Mouse (Mus musculus): ENCODE measurements around the gene Nbea. TPM values are rescaled to one million over a fixed set of nuclear protein-coding genes. Genes with fewer than 3 reads are reported as not detected.

The Nbea gene
- polyA plus RNA-seq, 1 experiment from 2014 or later = 13.6 TPM

- no peak for ATAC-seq (replicated peaks; ENCODE audit: insufficient number of reproducible peaks, low FRiP score, low TSS enrichment)
- WGBS (ENCODE audit: insufficient replicate concordance) = 16% methylated on average over 5 of the region's 5 CpGs
Measured at GRCm38 (mm10) chr3:55781429-55782055, 402.0 kb downstream of the Nbea start.

GRCm38 (mm10) chr3:55780120-55781070, 403.1 kb downstream of the Nbea start:
- Histone ChIP-seq H3K36me3 (ENCODE audit: control insufficient read depth, insufficient read depth, low read length) (no peaks in the 10 kb centered on the region), H3K27me3 (ENCODE audit: control insufficient read depth, insufficient read depth, low read length) (peaks cover 45% of the 10 kb centered on the region), H3K9me3 (replicated peaks; ENCODE audit: control insufficient read depth, low read length) (no peaks in the 10 kb centered on the region), H3K27ac (ENCODE audit: low read depth, low read length) (no peak overlapping the region), H3K9ac (ENCODE audit: low read depth, low read length) (0 out of 2 replicates have a peak overlapping the region, but pooled peaks have one; percentile 4), H3K4me1 (ENCODE audit: control insufficient read depth, insufficient read depth, low read length) (peaks cover 22% of the 10 kb centered on the region), H3K4me3 (ENCODE audit: low read depth, low read length) (peak overlapping the region; percentile 37), H3K4me2 (peak overlapping the region; percentile 68)
- WGBS (ENCODE audit: insufficient replicate concordance) = 1% methylated on average over 53 of the region's 53 CpGs
- no peak for ATAC-seq (replicated peaks; ENCODE audit: insufficient number of reproducible peaks, low FRiP score, low TSS enrichment)

More at GRCm38 (mm10) chr3:55781429-55782055, 402.0 kb downstream of the Nbea start:
- Histone ChIP-seq H3K4me2 (no peak overlapping the region), H3K4me3 (ENCODE audit: low read depth, low read length) (no peak overlapping the region), H3K27ac (ENCODE audit: low read depth, low read length) (no peak overlapping the region), H3K4me1 (ENCODE audit: control insufficient read depth, insufficient read depth, low read length) (peaks cover 22% of the 10 kb centered on the region), H3K9ac (ENCODE audit: low read depth, low read length) (no peak overlapping the region), H3K9me3 (replicated peaks; ENCODE audit: control insufficient read depth, low read length) (no peaks in the 10 kb centered on the region), H3K36me3 (ENCODE audit: control insufficient read depth, insufficient read depth, low read length) (no peaks in the 10 kb centered on the region), H3K27me3 (ENCODE audit: control insufficient read depth, insufficient read depth, low read length) (peaks cover 56% of the 10 kb centered on the region)

DNA sequence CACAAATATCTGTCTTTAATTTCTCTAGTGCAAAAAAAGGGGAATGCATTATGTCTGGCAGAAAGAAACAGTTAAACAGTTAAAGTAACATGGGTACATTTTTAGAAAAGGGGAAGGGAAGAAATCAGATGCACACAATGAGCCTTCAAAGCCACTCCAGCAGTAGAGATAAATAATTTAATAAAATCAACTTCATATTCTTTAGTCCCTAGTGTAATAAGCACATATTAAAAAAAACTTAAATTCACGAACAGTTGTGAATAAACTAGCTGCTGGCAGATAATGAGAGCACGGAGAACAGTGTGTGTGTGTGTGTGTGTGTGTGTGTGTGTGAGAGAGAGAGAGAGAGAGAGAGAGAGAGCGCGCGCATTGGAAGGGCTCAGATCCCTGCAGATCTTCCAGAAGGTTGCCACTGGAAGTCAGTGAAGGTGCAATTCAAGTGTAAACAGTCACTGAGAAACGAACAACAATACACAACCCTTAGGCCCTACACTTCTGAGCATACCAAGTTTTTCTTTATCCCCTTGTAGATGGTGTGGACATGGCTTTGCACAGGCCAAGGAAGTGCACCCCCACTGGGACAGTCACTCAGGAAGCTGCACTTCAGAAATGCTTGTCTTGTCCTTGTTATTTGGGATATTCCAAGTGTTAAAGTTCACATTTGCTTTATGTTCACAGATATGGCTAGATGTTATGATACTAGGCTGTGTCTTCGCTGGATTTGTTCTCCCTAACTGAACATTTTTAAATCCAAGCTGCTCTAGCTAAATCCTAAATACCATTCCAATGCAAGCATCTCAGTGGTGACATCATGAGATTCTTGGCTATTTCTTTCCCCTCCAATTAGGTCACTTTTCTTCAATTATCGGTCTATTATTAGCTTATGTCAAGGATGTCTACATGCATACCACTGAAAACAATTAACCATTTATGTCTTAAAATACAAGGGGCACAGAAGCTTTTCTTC, 404.5 kb downstream of the Nbea start:
- peaks cover 42% of the 10 kb centered on the region for H3K27me3 ChIP-seq (ENCODE audit: control insufficient read depth, insufficient read depth, low read length)
- ATAC-seq (replicated peaks; ENCODE audit: insufficient number of reproducible peaks, low FRiP score, low TSS enrichment) = no peak
- H3K4me2 ChIP-seq = no peak overlapping the region

GRCm38 (mm10) chr3:55777501-55777900, 406.0 kb downstream of the Nbea start:
- H3K4me2 ChIP-seq = no peak overlapping the region
- no peak overlapping the region for H3K9ac ChIP-seq (ENCODE audit: low read depth, low read length)
- H3K36me3 ChIP-seq (ENCODE audit: control insufficient read depth, insufficient read depth, low read length) = no peaks in the 10 kb centered on the region
- no peak overlapping the region for H3K4me3 ChIP-seq (ENCODE audit: low read depth, low read length)
- no peak overlapping the region for H3K27ac ChIP-seq (ENCODE audit: low read depth, low read length)
- WGBS (ENCODE audit: insufficient replicate concordance) = 50% methylated on average over 4 of the region's 4 CpGs
- peaks cover 11% of the 10 kb centered on the region for H3K4me1 ChIP-seq (ENCODE audit: control insufficient read depth, insufficient read depth, low read length)
- H3K9me3 ChIP-seq (replicated peaks; ENCODE audit: control insufficient read depth, low read length) = no peaks in the 10 kb centered on the region
- ATAC-seq (replicated peaks; ENCODE audit: insufficient number of reproducible peaks, low FRiP score, low TSS enrichment) = no peak
- peaks cover 31% of the 10 kb centered on the region for H3K27me3 ChIP-seq (ENCODE audit: control insufficient read depth, insufficient read depth, low read length)

More for the DNA sequence above, 404.5 kb downstream of the Nbea start:
- Histone ChIP-seq H3K9ac (ENCODE audit: low read depth, low read length) (no peak overlapping the region), H3K9me3 (replicated peaks; ENCODE audit: control insufficient read depth, low read length) (no peaks in the 10 kb centered on the region), H3K27ac (ENCODE audit: low read depth, low read length) (no peak overlapping the region), H3K36me3 (ENCODE audit: control insufficient read depth, insufficient read depth, low read length) (no peaks in the 10 kb centered on the region), H3K4me1 (ENCODE audit: control insufficient read depth, insufficient read depth, low read length) (peaks cover 22% of the 10 kb centered on the region), H3K4me3 (ENCODE audit: low read depth, low read length) (no peak overlapping the region)
- WGBS (ENCODE audit: insufficient replicate concordance) = 46% methylated on average over 8 of the region's 8 CpGs

- Histone ChIP-seq H3K27ac (ENCODE audit: low read depth, low read length) (no peak overlapping the region), H3K27me3 (ENCODE audit: control insufficient read depth, insufficient read depth, low read length) (peaks cover 15% of the 10 kb centered on the region), H3K9me3 (replicated peaks; ENCODE audit: control insufficient read depth, low read length) (no peaks in the 10 kb centered on the region), H3K36me3 (ENCODE audit: control insufficient read depth, insufficient read depth, low read length) (peaks cover 2% of the 10 kb centered on the region; the same call in 1 of the 2 replicates), H3K4me1 (ENCODE audit: control insufficient read depth, insufficient read depth, low read length) (peaks cover 7% of the 10 kb centered on the region), H3K4me2 (no peak overlapping the region), H3K4me3 (ENCODE audit: low read depth, low read length) (no peak overlapping the region), H3K9ac (ENCODE audit: low read depth, low read length) (no peak overlapping the region)
- WGBS (ENCODE audit: insufficient replicate concordance) = 83% methylated on average over 6 of the region's 6 CpGs
- ATAC-seq (replicated peaks; ENCODE audit: insufficient number of reproducible peaks, low FRiP score, low TSS enrichment) = no peak
Measured at GRCm38 (mm10) chr3:55775753-55776152, 407.7 kb downstream of the Nbea start.

GRCm38 (mm10) chr3:55775245-55775644, 408.3 kb downstream of the Nbea start:
- no peak for ATAC-seq (replicated peaks; ENCODE audit: insufficient number of reproducible peaks, low FRiP score, low TSS enrichment)

DNA sequence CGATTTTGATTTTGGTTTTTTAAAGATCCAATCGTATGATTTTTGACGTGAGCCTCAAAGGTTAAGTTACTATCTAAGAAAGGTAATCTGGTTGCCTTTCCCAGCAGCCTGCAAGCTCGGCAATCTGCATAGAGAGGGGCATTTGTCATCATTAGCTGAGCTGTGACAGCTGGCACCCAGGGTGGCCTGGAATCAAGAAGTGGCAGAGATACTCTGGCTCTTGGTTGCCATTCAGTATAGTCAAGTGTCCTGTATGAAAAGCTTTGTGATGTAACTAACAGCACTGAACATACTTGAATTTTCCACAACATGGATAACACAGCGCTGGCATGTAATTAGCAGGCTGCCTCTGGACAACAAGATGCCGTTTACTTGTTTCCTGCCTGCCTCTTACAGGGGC, 409.3 kb downstream of the Nbea start:
- no peak for ATAC-seq (replicated peaks; ENCODE audit: insufficient number of reproducible peaks, low FRiP score, low TSS enrichment)
- 36% methylated on average over 6 of the region's 6 CpGs for WGBS (ENCODE audit: insufficient replicate concordance)
- peaks cover 3% of the 10 kb centered on the region; the same call in 1 of the 2 replicates for H3K36me3 ChIP-seq (ENCODE audit: control insufficient read depth, insufficient read depth, low read length)
- H3K4me1 ChIP-seq (ENCODE audit: control insufficient read depth, insufficient read depth, low read length) = no peaks in the 10 kb centered on the region
- no peak overlapping the region for H3K4me2 ChIP-seq
- no peak overlapping the region for H3K9ac ChIP-seq (ENCODE audit: low read depth, low read length)
- H3K4me3 ChIP-seq (ENCODE audit: low read depth, low read length) = no peak overlapping the region
- peaks cover 3% of the 10 kb centered on the region for H3K27me3 ChIP-seq (ENCODE audit: control insufficient read depth, insufficient read depth, low read length)
- no peak overlapping the region for H3K27ac ChIP-seq (ENCODE audit: low read depth, low read length)
- H3K9me3 ChIP-seq (replicated peaks; ENCODE audit: control insufficient read depth, low read length) = no peaks in the 10 kb centered on the region

More at GRCm38 (mm10) chr3:55775245-55775644, 408.3 kb downstream of the Nbea start:
- Histone ChIP-seq H3K4me3 (ENCODE audit: low read depth, low read length) (no peak overlapping the region), H3K9me3 (replicated peaks; ENCODE audit: control insufficient read depth, low read length) (no peaks in the 10 kb centered on the region), H3K9ac (ENCODE audit: low read depth, low read length) (no peak overlapping the region), H3K27ac (ENCODE audit: low read depth, low read length) (no peak overlapping the region), H3K4me1 (ENCODE audit: control insufficient read depth, insufficient read depth, low read length) (peaks cover 2% of the 10 kb centered on the region; the same call in 1 of the 2 replicates), H3K36me3 (ENCODE audit: control insufficient read depth, insufficient read depth, low read length) (peaks cover 3% of the 10 kb centered on the region; the same call in 1 of the 2 replicates), H3K27me3 (ENCODE audit: control insufficient read depth, insufficient read depth, low read length) (peaks cover 10% of the 10 kb centered on the region), H3K4me2 (no peak overlapping the region)
- 74% methylated on average over 7 of the region's 7 CpGs for WGBS (ENCODE audit: insufficient replicate concordance)

DNA sequence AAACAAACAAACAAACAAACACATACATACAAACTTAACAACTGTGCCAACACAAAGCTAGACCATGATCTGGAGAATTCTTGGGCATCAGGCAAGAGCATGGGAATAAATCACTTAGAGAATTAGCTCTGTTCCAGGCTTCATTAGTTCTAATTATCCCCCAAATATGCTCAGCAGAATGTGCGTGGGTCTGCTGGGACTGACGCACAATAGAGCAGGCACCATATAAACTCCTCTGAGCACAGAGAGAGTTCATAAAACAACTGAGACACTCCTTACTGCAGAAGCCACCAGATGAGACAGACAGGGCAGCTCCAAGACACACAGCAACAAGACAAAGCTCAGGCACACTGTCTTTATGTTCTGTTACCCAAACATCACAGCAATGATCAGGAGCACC, 414.2 kb downstream of the Nbea start:
- Histone ChIP-seq H3K4me3 (ENCODE audit: low read depth, low read length) (no peak overlapping the region), H3K36me3 (ENCODE audit: control insufficient read depth, insufficient read depth, low read length) (peaks cover 3% of the 10 kb centered on the region; the same call in 1 of the 2 replicates), H3K9me3 (replicated peaks; ENCODE audit: control insufficient read depth, low read length) (no peaks in the 10 kb centered on the region), H3K27me3 (ENCODE audit: control insufficient read depth, insufficient read depth, low read length) (no peaks in the 10 kb centered on the region), H3K4me2 (no peak overlapping the region), H3K9ac (ENCODE audit: low read depth, low read length) (no peak overlapping the region), H3K4me1 (ENCODE audit: control insufficient read depth, insufficient read depth, low read length) (no peaks in the 10 kb centered on the region), H3K27ac (ENCODE audit: low read depth, low read length) (no peak overlapping the region)
- 87% methylated on average over 2 of the region's 2 CpGs for WGBS (ENCODE audit: insufficient replicate concordance)
- no peak for ATAC-seq (replicated peaks; ENCODE audit: insufficient number of reproducible peaks, low FRiP score, low TSS enrichment)

All from heart, embryonic 11.5 days (tissue).